Mouse (Mus musculus) monocyte, adult 5-6 weeks (primary cell): ENCODE results near the gene Smad3. TPM values are rescaled to one million over a fixed set of nuclear protein-coding genes. Genes with fewer than 3 reads are reported as not detected.

Source experiments
- ATAC-seq: fragments of 153-309, 156-312 bp; replicated peaks from 2 replicates; pipeline ENCODE4 v1.8.0; 2017; ENCODE audit warnings: mild to moderate bottlenecking; ENCODE audit not compliant: low TSS enrichment, insufficient number of reproducible peaks, severe bottlenecking, poor library complexity, low FRiP score
- total RNA-seq: library from RNA; stranded (forward); fragments of 200-1000, 200-491, 200-594 nt; gene quantifications from 3 replicates; pipeline ENCODE4 v1.2.3, GENCODE M21; 2017

Gene Smad3
- total RNA-seq, 1 experiment from 2014 or later = 52.0 TPM

DNA sequence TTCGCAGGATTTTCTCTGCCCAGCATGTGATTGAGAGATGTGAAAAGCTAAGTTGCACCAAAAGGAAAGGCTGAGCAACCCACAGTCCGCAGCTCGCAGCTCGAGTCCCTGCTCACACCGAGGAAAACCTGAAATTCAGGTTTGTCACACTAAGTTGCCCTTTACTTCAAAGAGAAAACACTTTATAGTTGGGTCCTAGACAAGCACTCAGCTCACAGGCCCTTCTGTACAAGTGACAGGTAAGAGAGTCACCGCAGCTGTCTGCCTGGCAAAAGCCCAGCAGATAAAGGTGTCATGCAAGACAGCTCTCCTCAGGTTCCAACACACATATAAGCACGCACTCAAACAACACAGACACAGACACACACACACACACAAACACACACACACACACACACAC, 5.2 kb downstream of the Smad3 start:
- no peak for ATAC-seq

DNA sequence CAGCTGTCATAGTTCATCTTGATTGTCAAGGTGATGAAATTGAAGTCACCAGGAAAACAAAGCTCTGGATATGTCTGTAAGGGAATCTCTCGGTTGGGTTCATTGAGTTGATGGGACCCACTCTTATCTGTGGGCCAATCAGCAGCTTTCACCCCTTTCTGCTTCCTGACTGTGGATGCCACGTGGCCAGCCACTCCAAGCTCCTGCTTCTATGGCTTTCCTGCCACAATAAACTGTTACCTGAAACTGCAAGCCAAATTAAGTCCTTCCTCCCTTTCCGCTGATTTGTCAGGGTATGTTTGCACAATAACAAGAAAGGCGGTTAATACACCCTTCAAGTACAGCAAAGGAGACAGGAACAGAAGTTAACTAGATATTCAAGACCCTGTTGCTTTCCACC, 6.5 kb downstream of the Smad3 start:
- ATAC-seq = no peak

DNA sequence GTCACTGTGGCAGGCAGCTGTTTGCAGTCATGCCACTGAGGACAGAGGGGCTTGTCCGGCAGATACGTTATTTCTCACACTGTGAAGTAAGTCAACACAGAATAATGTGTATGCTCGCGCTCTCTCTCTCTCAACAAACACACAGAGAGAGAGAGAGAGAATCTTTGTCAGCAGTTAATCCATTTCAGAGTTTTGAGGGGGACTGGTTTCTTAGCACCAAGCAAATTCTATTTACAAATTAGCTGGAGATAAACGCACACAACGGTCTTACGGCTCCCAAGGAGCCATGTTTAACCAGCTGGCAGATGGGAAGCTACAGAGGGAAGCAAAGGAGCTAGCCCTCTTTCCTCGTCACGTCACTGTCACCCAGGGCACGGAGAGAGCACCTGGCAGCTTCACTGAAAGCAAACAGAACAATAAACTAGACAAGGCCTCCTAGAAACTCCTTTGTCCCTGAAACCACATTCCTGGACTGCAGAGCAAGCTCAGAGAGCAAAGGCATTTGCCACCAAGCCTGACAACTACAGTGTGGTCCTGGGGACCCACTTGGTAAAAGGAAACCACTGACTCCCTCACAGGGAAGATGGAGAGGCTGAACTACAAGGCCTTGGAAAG, 7.3 kb downstream of the Smad3 start:
- no peak for ATAC-seq

DNA sequence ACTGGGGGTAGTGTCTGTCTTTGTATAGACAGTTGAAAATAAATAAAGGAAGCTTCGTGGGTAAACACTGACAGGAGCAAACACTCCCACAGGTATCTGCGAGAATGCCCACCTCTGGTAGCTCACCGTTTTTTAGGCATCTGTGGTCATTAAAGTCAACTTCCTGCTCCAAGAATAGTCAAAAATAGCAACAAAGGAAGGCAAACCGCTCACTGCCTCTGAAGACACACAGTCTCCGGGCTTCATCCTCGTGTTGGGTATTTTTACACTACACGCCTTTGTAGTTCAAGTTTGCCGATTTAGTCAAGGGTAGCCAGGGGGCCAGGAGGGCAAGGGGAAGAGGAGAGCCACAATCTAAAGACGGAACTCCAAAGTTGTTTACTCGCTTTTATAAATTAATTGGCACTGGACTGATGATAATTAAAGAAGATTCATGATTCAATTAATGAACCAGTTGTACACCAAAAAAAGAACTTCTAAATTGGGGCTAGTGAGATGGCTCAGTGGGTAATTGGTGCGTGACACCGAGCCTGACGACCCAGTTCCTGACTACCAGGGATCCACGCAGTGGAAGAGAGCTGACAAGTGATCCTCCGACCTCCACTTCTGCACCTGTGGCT, 8.4 kb downstream of the Smad3 start:
- no peak for ATAC-seq

DNA sequence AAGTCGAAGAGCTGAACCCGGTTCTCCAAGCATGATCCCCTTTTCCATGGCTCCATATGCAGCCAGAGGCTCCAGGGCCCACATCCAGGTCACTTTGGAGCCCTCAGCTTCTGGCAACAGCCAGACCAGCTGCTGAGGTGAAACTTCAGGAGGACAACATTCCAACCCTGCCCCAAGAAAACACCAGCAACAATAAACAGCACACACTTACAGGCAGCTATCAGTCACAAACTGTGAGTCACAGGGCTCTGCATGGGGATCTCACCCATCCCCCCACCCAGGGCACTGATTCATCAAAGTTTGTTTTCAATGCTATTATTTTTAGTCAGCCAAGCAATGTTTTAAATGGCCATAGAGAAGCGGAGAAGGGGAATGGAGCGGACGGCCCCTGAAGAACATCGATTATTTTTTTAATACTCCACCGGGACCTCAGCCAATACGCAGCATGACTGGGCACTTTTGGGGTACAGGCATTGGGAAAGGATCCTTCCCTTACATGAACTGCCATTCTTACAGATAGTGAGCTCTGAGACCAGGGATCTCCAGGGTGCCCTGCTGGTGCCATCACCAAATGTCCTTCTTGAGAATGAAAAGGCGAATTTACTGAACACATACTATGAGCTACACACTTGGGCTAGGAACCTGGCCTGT, 10.0 kb downstream of the Smad3 start:
- ATAC-seq = no peak

DNA sequence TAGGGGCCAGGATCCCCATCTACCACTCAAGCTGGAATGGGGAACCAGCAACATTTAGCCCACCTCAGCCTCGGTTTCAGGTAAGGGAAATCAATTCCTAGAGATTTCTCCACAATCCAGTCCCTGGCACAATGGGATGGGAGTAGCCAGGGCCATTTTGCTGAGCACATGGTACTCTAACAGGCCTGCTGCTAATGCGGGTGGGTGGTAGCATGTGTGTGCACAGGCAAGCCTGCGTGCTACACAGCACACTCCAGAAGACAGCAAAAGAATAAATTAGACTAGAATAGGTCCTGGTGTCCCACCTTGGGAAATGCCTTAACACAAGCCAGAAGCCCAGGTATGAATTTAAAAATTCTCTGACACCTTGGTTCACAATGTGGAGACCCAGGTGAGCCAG, 10.8 kb downstream of the Smad3 start:
- ATAC-seq = no peak

DNA sequence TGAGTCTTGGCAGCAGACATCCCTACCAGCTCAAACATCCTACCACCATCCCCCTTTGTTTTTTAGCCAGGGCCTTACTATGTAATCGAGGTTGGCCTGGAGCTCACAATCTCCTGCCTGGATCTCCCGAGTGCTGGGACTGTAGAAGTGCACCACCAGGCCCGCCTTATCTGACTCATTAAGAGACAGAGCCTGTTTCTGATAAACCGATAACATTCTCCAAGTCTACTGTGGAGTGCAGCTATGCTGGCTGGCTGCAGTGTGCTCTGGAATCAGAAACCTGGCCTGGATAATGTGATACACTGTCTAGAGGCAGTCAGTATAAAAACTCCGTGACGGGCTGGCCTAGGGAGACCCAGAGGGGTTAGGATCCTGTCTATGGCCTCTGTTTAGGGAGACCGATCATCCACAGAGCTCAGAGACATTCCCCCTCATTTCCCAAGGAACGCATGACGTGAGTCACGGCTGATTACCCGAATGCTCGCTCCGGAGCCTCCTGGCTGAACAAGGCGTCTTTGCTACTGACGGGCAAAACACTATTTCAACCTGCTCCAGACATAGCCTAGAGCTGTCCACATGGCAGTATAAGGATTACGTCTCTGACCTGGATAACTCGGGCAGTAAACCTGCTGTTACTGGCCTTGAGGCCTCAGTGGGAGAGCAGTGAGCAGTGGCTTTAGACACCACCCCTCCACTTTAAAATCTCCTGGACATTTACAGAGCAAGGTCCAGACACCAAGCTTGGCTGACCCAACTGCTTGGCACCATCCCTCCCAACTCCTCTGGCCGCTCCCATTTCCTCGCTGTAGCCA, 11.8 kb downstream of the Smad3 start:
- ATAC-seq = no peak

DNA sequence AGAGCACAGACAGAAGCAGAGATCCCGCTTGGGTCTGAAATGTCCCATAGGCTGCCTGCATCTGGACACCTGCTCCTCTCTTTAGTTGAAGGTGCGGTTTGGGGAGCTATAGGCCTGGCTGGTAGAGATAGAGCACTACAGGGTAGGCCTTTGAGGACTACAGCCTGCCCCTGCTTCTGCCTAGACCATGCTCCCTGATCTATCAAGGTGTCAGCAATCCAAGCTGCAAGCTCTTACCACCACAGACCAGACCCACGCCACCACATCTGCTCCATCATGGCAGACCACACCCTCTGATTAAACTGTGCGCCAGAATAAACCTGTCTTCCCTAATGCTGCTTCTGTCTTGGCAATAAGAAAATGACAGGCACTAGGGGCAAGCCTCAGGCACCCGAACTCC, 13.2 kb downstream of the Smad3 start:
- ATAC-seq = no peak

DNA sequence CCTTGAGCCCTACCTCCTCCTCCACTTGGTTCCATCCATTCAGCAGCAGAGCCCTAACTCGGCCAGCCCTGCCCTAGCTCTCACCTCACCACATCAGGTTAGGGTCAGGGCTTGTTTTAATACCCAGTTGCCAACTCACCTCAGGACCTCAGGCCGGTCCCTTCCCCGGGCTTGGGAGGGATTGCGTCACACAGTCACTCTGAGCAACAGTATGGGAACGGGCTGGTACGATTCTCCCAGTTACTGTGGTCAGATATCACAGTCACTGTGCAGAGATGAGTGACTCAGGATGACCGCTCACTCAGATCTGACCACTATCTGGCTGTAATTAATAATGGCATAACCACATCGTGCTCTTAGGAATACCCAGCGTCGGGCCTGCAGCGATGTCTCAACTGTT, 14.0 kb downstream of the Smad3 start:
- no peak for ATAC-seq

DNA sequence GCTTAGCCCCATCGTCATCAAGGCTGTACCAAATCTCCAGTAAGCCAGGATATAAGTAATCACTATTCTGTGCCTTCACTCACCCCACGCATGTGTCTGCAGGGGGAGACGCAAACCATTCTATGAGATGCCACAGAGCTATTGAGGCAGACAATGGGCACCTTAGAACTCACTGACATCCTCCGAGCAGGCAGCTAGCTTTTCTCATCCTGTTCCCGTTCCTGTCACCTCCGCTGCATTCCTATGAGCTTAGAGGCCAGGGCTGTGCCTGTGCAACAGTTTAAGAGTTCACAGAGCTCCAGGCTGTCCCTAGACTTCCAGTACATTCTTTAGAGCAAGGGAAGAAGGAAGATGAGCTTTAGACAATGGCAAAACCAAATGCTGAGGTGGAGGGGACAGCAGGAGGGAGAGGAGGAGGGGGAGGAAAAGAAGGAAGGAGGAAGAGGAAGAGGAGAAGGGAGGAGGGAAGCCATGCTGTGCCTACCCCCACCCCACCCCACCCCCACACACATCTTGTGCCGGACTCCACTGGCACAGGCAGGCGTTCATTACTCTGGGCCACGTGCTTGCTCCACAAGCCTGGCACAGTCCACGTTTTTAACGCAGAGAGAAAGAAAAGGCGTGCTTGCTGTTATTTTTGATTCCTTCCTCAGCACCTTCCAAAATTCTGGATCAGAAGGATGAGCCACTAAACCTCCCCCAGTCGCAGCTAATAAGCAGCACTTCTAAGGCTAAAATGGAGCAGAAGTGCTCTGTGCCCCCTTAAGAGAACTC, 14.7 kb downstream of the Smad3 start:
- no peak for ATAC-seq

DNA sequence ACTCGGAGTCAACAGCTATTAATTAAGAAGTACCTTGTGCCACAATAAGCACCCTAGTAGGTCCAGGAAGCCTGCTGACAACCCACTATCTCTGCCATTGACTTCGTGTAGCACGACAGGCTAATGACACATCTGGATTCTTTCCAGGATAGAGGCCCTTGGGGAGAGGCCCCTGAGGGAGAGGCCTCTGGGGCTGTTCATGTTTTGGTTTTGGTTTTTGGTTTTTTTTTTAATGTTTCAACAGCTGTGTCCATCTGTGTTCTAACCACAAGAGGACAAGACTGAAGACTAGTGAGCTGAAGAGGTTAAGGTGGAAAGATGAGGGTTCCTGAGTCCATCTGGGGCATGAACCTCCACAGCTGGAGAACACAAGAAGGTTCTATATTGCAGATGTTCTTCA, 15.5 kb downstream of the Smad3 start:
- no peak for ATAC-seq

DNA sequence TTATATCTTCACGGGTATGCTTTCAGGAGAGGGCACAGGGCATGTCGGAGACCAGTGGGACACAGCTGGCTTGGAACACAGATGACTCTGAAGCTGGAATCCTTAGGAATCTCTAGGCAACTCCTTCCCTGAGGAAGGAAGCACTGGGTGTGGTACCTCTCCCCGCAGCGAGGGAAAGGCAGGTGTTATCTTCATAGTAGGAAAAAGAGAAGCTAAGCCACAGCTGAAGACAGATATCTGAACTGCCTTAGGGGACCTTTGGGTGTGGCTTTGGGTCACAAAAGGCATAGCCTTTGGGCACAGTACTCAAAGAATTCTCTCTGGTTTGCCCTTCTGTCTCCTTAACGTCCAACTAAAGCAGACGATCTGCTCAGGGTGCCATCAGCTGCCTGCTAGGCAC, 16.0 kb downstream of the Smad3 start:
- no peak for ATAC-seq

DNA sequence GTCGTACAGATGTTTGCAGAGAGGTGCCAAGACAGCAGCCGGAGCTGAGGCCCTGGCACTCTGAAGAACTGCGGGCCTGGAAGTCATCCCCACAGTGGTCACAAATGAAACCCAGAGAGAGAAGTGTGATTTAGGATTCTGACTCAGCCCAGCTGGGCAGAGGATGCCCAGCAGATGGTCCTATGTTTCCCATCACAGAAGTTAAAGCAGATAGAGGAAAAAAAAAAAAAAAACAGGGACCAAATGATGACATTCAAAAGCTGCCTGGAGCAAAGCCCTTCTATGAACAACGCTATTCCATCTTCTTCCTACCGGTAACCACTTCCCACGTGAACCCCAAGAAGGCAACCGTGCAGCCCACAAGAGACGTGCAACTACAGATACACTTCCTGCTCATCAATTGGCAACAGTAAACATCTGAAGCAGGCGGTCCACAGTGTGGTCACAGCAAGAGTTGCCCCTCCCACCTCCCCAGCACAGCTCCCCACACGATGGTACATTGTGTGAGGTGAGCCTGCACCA, 17.4 kb downstream of the Smad3 start:
- peak; percentile 36 for ATAC-seq

DNA sequence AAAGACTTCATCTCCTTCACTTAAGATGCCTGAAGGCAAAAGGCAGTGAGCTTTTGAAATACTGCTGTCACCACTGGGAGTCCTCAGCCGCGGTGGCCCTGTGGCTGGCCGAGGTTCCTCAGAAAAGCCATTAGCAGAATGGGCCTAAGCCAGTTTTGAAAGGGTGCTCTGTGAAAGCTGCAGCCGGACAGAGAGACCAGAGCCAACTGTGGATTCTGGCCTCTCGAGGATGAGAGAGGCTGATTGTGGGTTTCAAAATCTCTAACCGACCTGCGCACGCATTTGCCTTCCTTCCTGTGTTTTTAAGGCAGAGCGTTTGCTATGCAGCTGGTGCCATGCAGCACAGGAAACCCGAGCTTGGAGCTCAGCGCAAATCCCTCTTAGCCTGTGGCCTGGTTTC, 19.0 kb downstream of the Smad3 start:
- ATAC-seq = no peak

DNA sequence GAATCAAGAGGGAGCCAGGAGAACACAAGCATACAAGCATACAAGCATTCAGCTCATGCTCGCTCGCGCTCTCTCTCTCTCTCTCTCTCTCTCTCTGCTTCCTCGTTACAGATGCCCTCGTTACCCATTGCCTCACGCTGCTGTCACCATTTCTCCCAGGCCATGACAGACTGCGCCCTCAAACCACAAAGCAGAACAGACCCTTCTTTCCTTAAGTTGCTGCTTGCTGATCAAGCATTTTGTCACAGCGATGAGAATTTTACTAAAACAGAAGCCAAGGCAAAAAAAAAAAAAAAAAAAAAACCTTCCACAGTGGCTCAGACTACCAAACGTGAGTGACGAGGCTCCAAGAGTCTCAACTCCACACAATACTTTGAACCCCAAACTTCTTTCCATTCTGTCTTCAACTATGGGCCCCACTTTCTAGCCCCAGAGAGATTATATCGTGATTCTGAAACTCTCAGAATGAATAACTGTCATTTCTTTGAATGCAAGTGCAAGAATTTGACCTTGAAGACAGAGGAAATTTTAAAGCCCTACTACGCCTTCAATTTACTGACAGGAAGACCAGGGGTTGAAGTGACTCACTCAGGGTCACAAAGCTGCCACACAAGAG, 19.6 kb downstream of the Smad3 start:
- ATAC-seq = peak; percentile 64

DNA sequence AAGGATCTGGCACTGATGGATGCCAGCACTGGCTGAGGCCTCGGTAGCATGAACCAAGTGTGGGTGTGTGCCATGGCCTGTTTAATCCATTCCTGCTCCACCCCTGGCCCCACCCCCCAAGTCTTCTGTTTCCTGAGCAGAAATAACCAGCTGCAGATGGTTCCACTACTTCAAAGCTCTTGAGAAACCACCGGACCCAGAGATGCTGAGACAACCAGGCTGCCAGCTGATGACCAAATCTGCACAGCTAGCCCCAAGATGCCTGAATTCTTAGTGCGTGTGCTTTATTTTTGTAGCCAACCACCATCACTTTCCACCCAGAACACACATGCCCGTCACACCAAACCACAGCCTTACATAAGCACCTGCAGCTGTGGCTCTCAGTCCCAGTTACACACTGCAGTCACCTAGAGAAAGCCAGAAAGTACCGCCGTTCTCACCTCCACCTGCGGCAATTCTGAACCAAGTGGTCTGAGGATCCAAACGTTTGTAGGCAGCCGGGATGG, 20.3 kb downstream of the Smad3 start:
- ATAC-seq = peak; percentile 68

DNA sequence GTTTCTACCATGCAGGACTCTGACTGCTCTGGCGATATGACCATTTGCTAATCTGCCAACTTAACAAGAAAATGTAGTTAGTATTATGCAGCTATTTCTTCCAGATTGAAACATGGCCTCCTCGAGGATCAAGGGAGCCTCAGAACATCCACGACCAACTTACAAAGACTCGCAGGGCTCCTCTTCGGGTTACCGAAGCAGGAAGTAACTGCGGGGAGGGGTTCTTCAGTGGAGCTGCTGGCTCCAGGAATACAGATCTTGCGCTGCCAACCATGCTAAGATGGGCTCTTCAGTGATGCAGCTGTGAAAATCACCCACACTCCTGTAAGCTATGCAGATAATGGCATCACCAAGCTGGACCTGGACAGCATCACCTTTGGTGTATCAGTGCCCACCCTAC, 23.5 kb downstream of the Smad3 start:
- no peak for ATAC-seq

DNA sequence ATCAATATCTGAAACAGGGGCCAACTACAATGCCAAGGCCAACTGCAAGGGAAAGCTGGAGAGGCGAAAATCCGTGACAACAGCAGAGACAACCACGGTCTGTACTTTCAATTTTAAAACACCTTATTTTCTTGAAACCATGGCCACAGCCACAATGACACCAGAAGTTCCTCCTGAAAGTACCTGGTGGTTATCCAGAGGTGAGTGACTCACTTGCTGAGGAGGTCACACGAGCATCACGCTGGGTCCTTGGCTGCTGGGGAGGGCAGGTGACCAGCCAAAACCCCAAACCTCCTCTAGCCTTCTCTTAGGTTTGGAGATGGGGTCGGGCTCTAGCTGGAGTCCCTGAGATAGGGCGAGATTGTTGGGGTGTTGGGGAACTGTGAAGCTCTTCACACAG, 25.1 kb downstream of the Smad3 start:
- no peak for ATAC-seq
